Comparison of ENCODE assay signal across 11 mouse cellular contexts in the genomic region with DNA sequence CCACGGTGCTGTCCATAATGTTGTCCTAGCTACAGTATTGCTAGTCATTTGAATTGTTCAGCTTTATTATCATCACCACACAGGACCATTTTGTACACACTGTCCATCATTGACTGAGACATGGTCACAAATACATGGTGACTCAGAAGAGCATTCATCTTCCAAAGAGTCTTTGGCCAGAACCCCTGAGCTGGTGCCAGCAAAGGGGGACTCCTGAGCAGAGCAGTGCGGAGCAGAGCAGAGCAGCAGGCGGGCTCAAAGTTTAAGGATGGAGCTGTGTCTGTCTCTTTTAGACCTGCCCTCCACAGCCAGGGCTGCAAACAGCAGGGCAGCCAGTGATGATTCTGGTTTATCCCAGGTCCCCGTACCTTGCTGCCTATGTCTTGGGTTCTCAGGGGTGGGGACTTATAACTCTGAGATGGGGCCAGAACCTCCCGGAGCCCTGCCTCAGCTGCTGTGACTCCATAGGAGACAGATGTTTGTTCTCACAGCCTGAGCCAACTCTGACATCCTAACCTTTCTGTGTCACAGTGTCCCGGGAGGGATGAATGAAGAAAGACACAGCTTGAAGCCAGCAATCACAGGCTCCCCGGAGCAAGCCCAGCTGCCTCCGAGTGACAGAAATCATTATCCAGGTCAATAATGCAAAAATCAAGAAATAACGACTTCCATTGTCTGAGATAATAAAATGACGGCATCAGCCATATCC. TPM values are rescaled to one million over a fixed set of nuclear protein-coding genes. Genes with fewer than 3 reads are reported as not detected.
DNase-seq lines count a peak whose midpoint lies in the region; ATAC-seq and TF ChIP-seq lines count a peak whose summit lies in the region.
"Had no signal": no experiment of that assay in that cellular context is flagged by ENCODE, and none has a peak within 500 bp of the region (broad histone marks: within the 10 kb centered on the region; RNA-seq: fewer than 3 reads in every experiment).

No protein-coding gene starts in this region.

- H3K9ac ChIP-seq in forebrain, postnatal 0 days, result no peak overlapping the region
- no peak overlapping the region for H3K9ac ChIP-seq in forebrain, embryonic 15.5 days (replicated peaks)
- no peak overlapping the region for H3K9ac ChIP-seq in heart, embryonic 14.5 days (ENCODE audit: low read length)
- H3K9ac ChIP-seq: hindbrain, embryonic 15.5 days had no signal

- no peak overlapping the region for H3K27ac ChIP-seq in forebrain, postnatal 0 days (ENCODE audit: low read depth, low read length)
- no peak overlapping the region for H3K27ac ChIP-seq in forebrain, embryonic 15.5 days (replicated peaks)
- H3K27ac ChIP-seq in heart, embryonic 14.5 days (replicated peaks in 1 of 2; ENCODE audit: control insufficient read depth in 1 of 2, insufficient read depth in 1 of 2, low read depth in 2 of 2, low read length in 2 of 2), result no peak overlapping the region
- H3K27ac ChIP-seq: hindbrain, embryonic 15.5 days had no signal

- no peaks in the 10 kb centered on the region for H3K9me3 ChIP-seq in forebrain, postnatal 0 days (ENCODE audit: low read length)
- H3K9me3 ChIP-seq in forebrain, embryonic 15.5 days, result no peaks in the 10 kb centered on the region
- H3K9me3 ChIP-seq in heart, embryonic 14.5 days (ENCODE audit: control insufficient read depth, low read length), result peaks cover 4% of the 10 kb centered on the region
- H3K9me3 ChIP-seq: hindbrain, embryonic 15.5 days had no signal

- H3K36me3 ChIP-seq in forebrain, postnatal 0 days (ENCODE audit: insufficient read depth), result no peaks in the 10 kb centered on the region
- no peaks in the 10 kb centered on the region for H3K36me3 ChIP-seq in forebrain, embryonic 15.5 days
- H3K36me3 ChIP-seq in heart, embryonic 14.5 days (ENCODE audit: control insufficient read depth, insufficient read depth, low read length), result no peaks in the 10 kb centered on the region
- H3K36me3 ChIP-seq: hindbrain, embryonic 15.5 days had no signal

- DNase-seq in forebrain, postnatal 0 days, result no peak
- DNase-seq in adrenal gland, postnatal 14 days, result peak; percentile 48
- DNase-seq in lung, postnatal 14 days, result peak; percentile 40
- DNase-seq in MN1 (ENCODE audit: low spot score), result no peak
- DNase-seq in left cerebral cortex, adult 9 months (ENCODE audit: low spot score in 2 of 2), result no peak
- DNase-seq: left cerebral cortex, postnatal 4 days had no signal

- no peaks in the 10 kb centered on the region for H3K27me3 ChIP-seq in forebrain, postnatal 0 days (ENCODE audit: insufficient read depth, low read length)
- no peaks in the 10 kb centered on the region for H3K27me3 ChIP-seq in forebrain, embryonic 15.5 days
- no peaks in the 10 kb centered on the region for H3K27me3 ChIP-seq in heart, embryonic 14.5 days (ENCODE audit: control insufficient read depth, insufficient read depth, low read length)
- H3K27me3 ChIP-seq: hindbrain, embryonic 15.5 days had no signal

- no peak overlapping the region for H3K4me3 ChIP-seq in forebrain, postnatal 0 days (ENCODE audit: low read depth, low read length)
- no peak overlapping the region for H3K4me3 ChIP-seq in forebrain, embryonic 15.5 days
- no peak overlapping the region for H3K4me3 ChIP-seq in heart, embryonic 14.5 days (ENCODE audit: control insufficient read depth in 1 of 2, insufficient read depth in 1 of 2, low read depth in 1 of 2, low read length in 2 of 2)
- H3K4me3 ChIP-seq: hindbrain, embryonic 15.5 days had no signal

- WGBS in forebrain, postnatal 0 days, result 29% methylated on average over 10 of the region's 10 CpGs
- WGBS in forebrain, embryonic 15.5 days, result 28% methylated on average over 10 of the region's 10 CpGs
- 51% methylated on average over 10 of the region's 10 CpGs for WGBS in heart, embryonic 14.5 days

- TF ChIP-seq CTCF in forebrain, postnatal 0 days (IDR thresholded peaks at IDR 0.05; ENCODE audit: low read depth), result no peak

- H3K4me1 ChIP-seq in forebrain, postnatal 0 days (ENCODE audit: insufficient read depth), result no peaks in the 10 kb centered on the region
- 0 out of 2 replicates have a peak, but pooled peaks cover 8% of the 10 kb centered on the region for H3K4me1 ChIP-seq in forebrain, embryonic 15.5 days
- H3K4me1 ChIP-seq in heart, embryonic 14.5 days (ENCODE audit: control insufficient read depth in 2 of 2, insufficient read depth in 2 of 2, low read length in 2 of 2), result no peaks in the 10 kb centered on the region

- H3K4me2 ChIP-seq in forebrain, postnatal 0 days (ENCODE audit: low read depth), result no peak overlapping the region
- H3K4me2 ChIP-seq in forebrain, embryonic 15.5 days (replicated peaks), result no peak overlapping the region
- H3K4me2 ChIP-seq in heart, embryonic 14.5 days (ENCODE audit: low read length), result no peak overlapping the region
- H3K4me2 ChIP-seq: hindbrain, embryonic 15.5 days had no signal

- ATAC-seq in forebrain, postnatal 0 days, result peak; percentile 29; the same call in 1 of the 2 replicates
- no peak for ATAC-seq in forebrain, embryonic 15.5 days (replicated peaks)
- 0 out of 2 replicates have a peak, but pooled peaks have one; percentile 17 for ATAC-seq in heart, embryonic 14.5 days (ENCODE audit: insufficient number of reproducible peaks, insufficient read depth, low FRiP score, low read depth)
- no peak for ATAC-seq in activated CD4-positive, CD25-positive, alpha-beta regulatory T cell, adult 4 months

RNA-seq across cellular contexts. Expression of gene Pgbd5, which starts 9.7 kb away (rescaled TPM):
- 57.1 and 62.5 TPM in 2 replicates for total RNA-seq in forebrain, postnatal 0 days (2014; rRNA removed)
- 12.9 and 17.3 TPM in 2 replicates for polyA plus RNA-seq in forebrain, postnatal 0 days (2015; fragmentation: Nextera tagmentation; extraction: Ambion mirVana)
- 9.9 and 10.0 TPM in 2 replicates for polyA plus RNA-seq in forebrain, embryonic 15.5 days (2015; fragmentation: Nextera tagmentation; extraction: Ambion mirVana)
- total RNA-seq in adrenal gland, postnatal 14 days (2021), result 5.4 and 5.9 TPM in 2 replicates
- 2.3 and 3.4 TPM in 2 replicates for polyA plus RNA-seq in heart, embryonic 14.5 days (2014; fragmentation: Nextera tagmentation; extraction: Ambion mirVana)
- not detected for polyA plus RNA-seq in activated CD4-positive, CD25-positive, alpha-beta regulatory T cell, adult 4 months (2017; shearing (Covaris generic))
- total RNA-seq: megakaryocyte-erythroid progenitor cell, adult 5-6 weeks had no signal

Comparison
In these comparisons a context has a peak if more than half of its experiments do, and no peak if none do; other contexts are left out.
1. ATAC-seq: peak in forebrain, postnatal 0 days (single experiment) and heart, embryonic 14.5 days (single experiment); none in forebrain, embryonic 15.5 days (single experiment) and activated CD4-positive, CD25-positive, alpha-beta regulatory T cell, adult 4 months (single experiment).
2. DNase-seq: peak in adrenal gland, postnatal 14 days (single experiment) and lung, postnatal 14 days (single experiment); none in forebrain, postnatal 0 days (single experiment), MN1 (single experiment) and left cerebral cortex, adult 9 months (0 of 2).